Mouse (Mus musculus): ENCODE measurements at regions not wholly inside any gene's neighbourhood (a gene's known extent, or its start where the extent isn't known, plus 50 kb on each side); places are given as distances from the start of the nearest gene placed in this dataset.

GRCm38 (mm10) chr3:124075974-124076606 lies 244.6 kb upstream of the Tram1l1 start:
- Histone ChIP-seq H3K27me3 (replicated peaks) (no peaks in the 10 kb centered on the region), H3K9me3 (replicated peaks; ENCODE audit: low read length) (peaks cover 5% of the 10 kb centered on the region), H3K9ac (ENCODE audit: insufficient read depth, low read depth) (no peak overlapping the region), H3K4me1 (ENCODE audit: control insufficient read depth in 1 of 2, insufficient read depth in 2 of 2) (no peaks in the 10 kb centered on the region), H3K79me2 (replicated peaks; ENCODE audit: control insufficient read depth, extremely low read depth, insufficient read depth, poor library complexity, severe bottlenecking) (no peaks in the 10 kb centered on the region), H3K27ac (ENCODE audit: insufficient read depth, low read depth) (no peak overlapping the region), H3K36me3 (replicated peaks in 1 of 2; ENCODE audit: control insufficient read depth in 1 of 2, insufficient read depth in 1 of 2, low read length in 1 of 2) (no peaks in the 10 kb centered on the region), H3K4me2 (ENCODE audit: insufficient read depth, low read depth, poor library complexity, severe bottlenecking) (no peak overlapping the region), H3K4me3 (replicated peaks in 1 of 3; ENCODE audit: low read depth in 2 of 3, low read length in 2 of 3, poor library complexity in 1 of 3) (no peak overlapping the region)
- no peak for DNase-seq (ENCODE audit: extremely low read depth)
- dilution Hi-C loops (cut with MboI; ENCODE audit: extremely low pct_ligation_motif_present, extremely low pct_unique_long_range_greater_than_20kb, low sequenced_read_pairs) = no loop called here
- in situ Hi-C loops (cut with MboI; ENCODE audit: low pct_ligation_motif_present, low pct_unique_long_range_greater_than_20kb, low sequenced_read_pairs) = no loop called here
- TF ChIP-seq POLR2A (IDR thresholded peaks at IDR 0.05; ENCODE audit: low read depth, low read length) = no peak
- no peak for TF ChIP-seq HCFC1 (IDR thresholded peaks at IDR 0.05; ENCODE audit: low read depth, low read length)
- TF ChIP-seq USF2 (conservative IDR thresholded peaks at IDR 0.05; ENCODE audit: low read depth, low read length) = no peak
- no peak for TF ChIP-seq ZNF384 (IDR thresholded peaks at IDR 0.05; ENCODE audit: low read depth, low read length)
- TF ChIP-seq GABPA (IDR thresholded peaks at IDR 0.05; ENCODE audit: insufficient replicate concordance, low read depth, low read length) = no peak
- TF ChIP-seq ELF1 (IDR thresholded peaks at IDR 0.05; ENCODE audit: low read depth, low read length) = no peak
- no peak for TF ChIP-seq BHLHE40 (IDR thresholded peaks at IDR 0.05; ENCODE audit: low read depth, low read length)
- TF ChIP-seq POLR2AphosphoS2 (IDR thresholded peaks at IDR 0.05; ENCODE audit: low read depth, low read length) = no peak

- peaks cover 11% of the 10 kb centered on the region for H3K9me3 ChIP-seq (replicated peaks; ENCODE audit: low read length)
- no peak overlapping the region for H3K9ac ChIP-seq (ENCODE audit: insufficient read depth, low read depth)
- no peak overlapping the region for H3K4me2 ChIP-seq (ENCODE audit: insufficient read depth, low read depth, poor library complexity, severe bottlenecking)
- dilution Hi-C loops (cut with MboI; ENCODE audit: extremely low pct_ligation_motif_present, extremely low pct_unique_long_range_greater_than_20kb, low sequenced_read_pairs) = no loop called here
- no peaks in the 10 kb centered on the region for H3K79me2 ChIP-seq (replicated peaks; ENCODE audit: control insufficient read depth, extremely low read depth, insufficient read depth, poor library complexity, severe bottlenecking)
- no peak overlapping the region for H3K27ac ChIP-seq (ENCODE audit: insufficient read depth, low read depth)
- in situ Hi-C loops (cut with MboI; ENCODE audit: low pct_ligation_motif_present, low pct_unique_long_range_greater_than_20kb, low sequenced_read_pairs) = no loop called here
- no peak for DNase-seq (ENCODE audit: extremely low read depth)
- TF ChIP-seq SIN3A (IDR thresholded peaks at IDR 0.05; ENCODE audit: low read length) (no peak), KAT2A (IDR thresholded peaks at IDR 0.05; ENCODE audit: insufficient replicate concordance, low read length) (no peak), NRF1 (IDR thresholded peaks at IDR 0.05; ENCODE audit: low read depth, low read length) (no peak), USF1 (IDR thresholded peaks at IDR 0.05; ENCODE audit: low read depth, low read length) (no peak), HCFC1 (IDR thresholded peaks at IDR 0.05; ENCODE audit: low read depth, low read length) (no peak), EP300 (IDR thresholded peaks at IDR 0.05; ENCODE audit: low read length) (no peak), JUN (IDR thresholded peaks at IDR 0.05; ENCODE audit: insufficient read depth, low read depth, low read length) (no peak), SMC3 (IDR thresholded peaks at IDR 0.05; ENCODE audit: low read depth, low read length) (no peak)
- no peaks in the 10 kb centered on the region for H3K36me3 ChIP-seq (replicated peaks in 1 of 2; ENCODE audit: control insufficient read depth in 1 of 2, insufficient read depth in 1 of 2, low read length in 1 of 2)
- no peaks in the 10 kb centered on the region for H3K4me1 ChIP-seq (ENCODE audit: control insufficient read depth in 1 of 2, insufficient read depth in 2 of 2)
- H3K4me3 ChIP-seq (replicated peaks in 1 of 3; ENCODE audit: low read depth in 2 of 3, low read length in 2 of 3, poor library complexity in 1 of 3) = no peak overlapping the region
- no peaks in the 10 kb centered on the region for H3K27me3 ChIP-seq (replicated peaks)
Measured at GRCm38 (mm10) chr3:124092404-124093121, 228.1 kb upstream of the Tram1l1 start.
